Comparison of ENCODE assay signal across 26 mouse cellular contexts in the genomic region with DNA sequence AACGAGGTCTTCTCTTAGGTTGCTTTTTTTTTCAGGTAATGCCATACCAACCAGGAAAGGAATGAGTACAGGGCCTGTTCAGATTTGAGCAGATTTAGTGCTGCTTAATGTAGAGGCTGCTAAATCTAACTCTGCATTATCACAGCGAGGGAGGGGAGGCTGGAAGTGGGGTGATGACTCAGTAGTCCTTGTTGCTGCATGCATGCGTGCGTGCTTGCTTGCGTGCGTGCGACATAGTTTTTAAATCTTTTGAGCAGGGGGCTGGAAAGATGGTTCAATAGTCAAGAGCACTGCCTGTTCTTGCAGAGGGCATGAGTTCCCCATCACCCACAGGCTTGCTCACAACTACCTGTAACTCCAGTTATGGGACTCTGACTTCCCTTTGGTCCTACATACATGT. TPM values are rescaled to one million over a fixed set of nuclear protein-coding genes. Genes with fewer than 3 reads are reported as not detected.
A peak's percentile ranks its signal among the peaks of the same experiment; 100 is the strongest.
DNase-seq lines count a peak whose midpoint lies in the region; ATAC-seq and TF ChIP-seq lines count a peak whose summit lies in the region.
"Had no signal": no experiment of that assay in that cellular context is flagged by ENCODE, and none has a peak within 500 bp of the region (broad histone marks: within the 10 kb centered on the region; RNA-seq: fewer than 3 reads in every experiment).

No protein-coding gene starts in this region.

- no peak overlapping the region for H3K4me3 ChIP-seq in olfactory bulb, adult 2 months (ENCODE audit: insufficient read depth, low read depth, low read length)
- H3K4me3 ChIP-seq: forebrain, embryonic 10.5 days; forebrain, embryonic 13.5 days; hindbrain, embryonic 10.5 days; hindbrain, embryonic 13.5 days; intestine, embryonic 15.5 days had no signal

- H3K4me1 ChIP-seq in olfactory bulb, adult 2 months (ENCODE audit: control insufficient read depth, insufficient read depth, low read length), result peaks cover 24% of the 10 kb centered on the region

- TF ChIP-seq POLR2A in olfactory bulb, adult 2 months (IDR thresholded peaks at IDR 0.05; ENCODE audit: insufficient read depth, low read depth, low read length), result no peak

- no peak for TF ChIP-seq CTCF in olfactory bulb, adult 2 months (IDR thresholded peaks at IDR 0.05; ENCODE audit: insufficient read depth, low read depth, low read length)

- WGBS in olfactory bulb, adult 2 months, result 50% methylated on average over 7 of the region's 7 CpGs

- peak; percentile 13 for DNase-seq in adrenal gland, postnatal 10 days
- DNase-seq in adrenal gland, postnatal 36 days, result no peak
- DNase-seq in heart, adult 11 months, result peak; percentile 58
- DNase-seq in heart, postnatal 10 days, result no peak
- DNase-seq in brain, adult 2 months (ENCODE audit: low read depth, low spot score), result peak; percentile 67
- DNase-seq: adrenal gland, adult 8-10 months; B cell, adult 2 months; cerebellum, adult 11-12 months; cerebellum, adult 8-10 months; cerebellum, postnatal 10 days; cerebellum, postnatal 36 days; gastrocnemius, postnatal 25 days; heart, postnatal 36 days; kidney, adult 11 months had no signal

- intact Hi-C loops in heart, postnatal 10 days (cut with DNase I), result no loop called here

- peak overlapping the region; percentile 41; the same call in 1 of the 2 replicates for H3K27ac ChIP-seq in olfactory bulb, adult 2 months (ENCODE audit: insufficient read depth, low read depth, low read length)
- H3K27ac ChIP-seq: forebrain, embryonic 10.5 days; forebrain, embryonic 13.5 days; hindbrain, embryonic 10.5 days; hindbrain, embryonic 13.5 days; intestine, embryonic 15.5 days had no signal

- ATAC-seq in granulocyte monocyte progenitor cell, adult 5-6 weeks (replicated peaks; ENCODE audit: poor library complexity, severe bottlenecking), result no peak
- ATAC-seq: forebrain, embryonic 13.5 days; forebrain, embryonic 16.5 days; hindbrain, embryonic 16.5 days; intestine, embryonic 15.5 days; Patski had no signal

RNA-seq across cellular contexts. Expression of a gene that starts 4.7 kb away (rescaled TPM):
- 10 to 100 TPM; 35.1 to 37.1 TPM for total RNA-seq in adrenal gland, postnatal 10 days (2021)
- 10 to 100 TPM; 30.2 to 31.8 TPM for total RNA-seq in adrenal gland, postnatal 36 days (2021)
- total RNA-seq in heart, postnatal 10 days (2021), result 10 to 100 TPM; 31.2 to 32.5 TPM
- polyA plus RNA-seq in olfactory bulb, adult 2 months (2012; ENCODE audit: insufficient read depth, insufficient read length, low replicate concordance, missing spikeins), result not detected in 2 replicates
- 48.9 and 76.4 TPM in 2 replicates for total RNA-seq in granulocyte monocyte progenitor cell, adult 5-6 weeks (2014; fragmentation: Nextera tagmentation)
- total RNA-seq in granulocyte monocyte progenitor cell, adult 5-6 weeks (2017), result 97.3 and 102 TPM in 2 replicates

RNA-seq across cellular contexts. Expression of a gene that starts 11.3 kb away (rescaled TPM):
- 10 to 100 TPM; 38.1 to 43.4 TPM for total RNA-seq in adrenal gland, postnatal 10 days (2021)
- 10 to 100 TPM; 23.4 to 26.6 TPM for total RNA-seq in adrenal gland, postnatal 36 days (2021)
- 10 to 100 TPM; 24.2 to 25.0 TPM for total RNA-seq in heart, postnatal 10 days (2021)
- not detected in 2 replicates for polyA plus RNA-seq in olfactory bulb, adult 2 months (2012; ENCODE audit: insufficient read depth, insufficient read length, low replicate concordance, missing spikeins)
- 67.2 and 73.5 TPM in 2 replicates for total RNA-seq in granulocyte monocyte progenitor cell, adult 5-6 weeks (2014; fragmentation: Nextera tagmentation)
- total RNA-seq in granulocyte monocyte progenitor cell, adult 5-6 weeks (2017), result 75.8 and 104 TPM in 2 replicates

RNA-seq across cellular contexts. Expression of a gene that starts 56.1 kb away (rescaled TPM):
- total RNA-seq in adrenal gland, postnatal 10 days (2021), result 1 to 10 TPM; 3.5 to 5.0 TPM
- 1 to 10 TPM; 1.7 to 2.4 TPM for total RNA-seq in adrenal gland, postnatal 36 days (2021)
- total RNA-seq in heart, postnatal 10 days (2021), result 1 to 10 TPM; 3.4 to 3.6 TPM
- polyA plus RNA-seq in olfactory bulb, adult 2 months (2012; ENCODE audit: insufficient read depth, insufficient read length, low replicate concordance, missing spikeins), result not detected in 2 replicates
- total RNA-seq in granulocyte monocyte progenitor cell, adult 5-6 weeks (2014; fragmentation: Nextera tagmentation), result 1.6 TPM in 1 of 2 replicates, not detected in the other
- total RNA-seq in granulocyte monocyte progenitor cell, adult 5-6 weeks (2017), result 1.8 and 2.5 TPM in 2 replicates
- total RNA-seq: CH12.LX had no signal
- polyA plus RNA-seq: G1E had no signal

Comparison
In these comparisons a context has a peak if more than half of its experiments do, and no peak if none do; other contexts are left out.
1. DNase-seq: peak in adrenal gland, postnatal 10 days (single experiment), heart, adult 11 months (single experiment) and brain, adult 2 months (single experiment); none in adrenal gland, postnatal 36 days (0 of 2) and heart, postnatal 10 days (0 of 2).